Mouse (Mus musculus) B cell, adult 2 months (primary cell): ENCODE measurements at regions not wholly inside any gene's neighbourhood (a gene's known extent, or its start where the extent isn't known, plus 50 kb on each side); places are given as distances from the start of the nearest gene placed in this dataset.

ENCODE experiments used
- DNase-seq, 2 experiments: peaks; one replicate each; pipeline ENCODE4 v3.0.0; 2022

DNA sequence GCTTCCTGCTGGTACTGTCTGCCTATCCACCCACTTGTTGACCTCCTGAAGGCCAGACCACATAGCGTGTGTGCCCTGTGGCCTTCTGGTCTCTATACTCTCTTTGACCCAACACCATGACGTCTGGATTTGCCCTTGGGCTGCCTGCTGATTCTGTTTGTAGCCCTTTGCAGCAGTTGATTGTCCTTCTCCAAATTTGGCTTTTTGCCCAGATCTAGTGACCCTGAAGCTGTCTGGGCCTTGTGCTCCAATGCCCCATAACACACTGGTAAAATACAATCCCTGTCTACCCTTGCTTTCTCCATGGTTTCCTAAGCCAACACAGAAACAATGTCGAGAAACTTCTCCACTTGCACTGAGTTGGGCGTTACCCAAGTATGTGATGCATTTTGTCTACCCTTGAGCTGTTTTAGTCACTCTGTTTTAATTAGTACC is 979.3 kb downstream of the Epha4 start:
- no peak for DNase-seq

DNA sequence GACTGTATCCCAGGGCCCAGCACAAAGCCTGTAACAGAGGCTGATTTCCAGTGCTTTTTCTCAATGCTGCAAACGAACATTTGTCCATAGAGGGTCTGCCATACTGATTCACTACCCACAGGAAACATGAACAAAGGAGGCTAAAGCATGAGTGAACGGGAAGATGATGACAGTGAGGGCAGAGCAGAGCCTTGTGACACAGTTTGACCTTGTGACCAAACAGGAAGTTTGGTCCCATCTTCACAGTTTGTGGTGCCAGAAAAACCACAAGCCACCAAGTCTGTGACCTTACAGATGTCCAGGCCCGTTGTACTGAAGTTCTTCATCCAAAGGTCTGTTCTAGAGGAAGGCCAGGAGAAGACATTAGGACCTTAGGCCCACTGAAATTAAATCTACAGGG is 974.4 kb downstream of the Epha4 start:
- no peak for DNase-seq

DNA sequence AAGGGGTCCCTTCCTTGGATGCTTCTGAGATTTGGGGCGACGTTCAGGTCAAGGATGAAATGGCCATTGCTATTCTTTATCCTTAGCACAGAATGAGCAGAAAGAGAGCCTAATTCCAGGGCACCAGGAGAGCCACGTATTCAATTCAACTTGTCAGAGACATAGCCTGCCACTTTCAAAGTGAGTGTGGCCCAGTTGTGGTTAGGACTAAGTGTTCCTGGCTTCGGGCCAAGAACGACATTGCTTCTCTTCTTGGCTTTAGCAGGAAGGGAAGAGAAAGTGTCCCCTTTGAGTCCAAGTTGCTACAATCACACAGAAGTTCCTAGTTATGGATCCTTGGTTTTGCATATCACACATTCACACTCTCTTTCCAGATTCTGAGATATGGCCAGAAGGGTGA is 964.0 kb downstream of the Epha4 start:
- no peak for DNase-seq

DNA sequence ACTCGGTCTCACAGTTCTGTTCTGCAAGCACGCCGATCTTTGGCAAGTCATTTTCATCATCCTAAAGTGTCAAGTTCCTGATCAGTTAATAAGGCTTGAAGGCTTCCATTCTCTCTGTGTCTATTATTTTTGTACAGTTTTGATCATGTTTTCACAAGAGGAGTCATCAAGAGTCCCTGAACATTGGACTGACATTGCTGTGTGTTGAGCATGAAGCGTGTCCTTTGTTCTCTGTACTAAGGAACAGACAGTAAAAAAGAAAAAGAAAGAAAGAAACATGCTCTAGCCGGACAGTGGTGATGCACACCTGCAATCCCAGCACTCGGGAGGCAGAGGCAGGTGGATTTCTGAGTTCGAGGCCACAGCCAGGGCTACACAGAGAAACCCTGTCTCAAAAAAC is 955.4 kb downstream of the Epha4 start:
- DNase-seq, result no peak

DNA sequence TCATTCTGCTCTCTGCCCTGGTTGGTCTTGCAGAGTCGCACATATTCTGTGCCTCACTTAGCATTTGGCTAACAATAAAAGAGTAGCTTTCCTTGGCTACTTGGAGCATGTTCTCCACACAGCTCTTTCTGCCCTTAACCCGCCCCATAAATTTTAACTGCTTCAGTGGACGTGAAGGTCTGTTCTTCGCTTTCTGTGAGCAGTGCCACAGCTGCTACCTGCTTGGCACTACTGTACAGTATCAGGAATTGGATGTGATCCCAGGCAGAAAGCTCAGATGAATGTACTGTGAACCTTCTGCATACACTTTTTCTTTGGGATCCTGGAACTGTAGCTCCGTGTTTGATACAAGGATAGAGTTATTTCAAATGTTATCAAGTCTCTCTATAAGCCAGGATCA is 939.4 kb downstream of the Epha4 start:
- no peak for DNase-seq

DNA sequence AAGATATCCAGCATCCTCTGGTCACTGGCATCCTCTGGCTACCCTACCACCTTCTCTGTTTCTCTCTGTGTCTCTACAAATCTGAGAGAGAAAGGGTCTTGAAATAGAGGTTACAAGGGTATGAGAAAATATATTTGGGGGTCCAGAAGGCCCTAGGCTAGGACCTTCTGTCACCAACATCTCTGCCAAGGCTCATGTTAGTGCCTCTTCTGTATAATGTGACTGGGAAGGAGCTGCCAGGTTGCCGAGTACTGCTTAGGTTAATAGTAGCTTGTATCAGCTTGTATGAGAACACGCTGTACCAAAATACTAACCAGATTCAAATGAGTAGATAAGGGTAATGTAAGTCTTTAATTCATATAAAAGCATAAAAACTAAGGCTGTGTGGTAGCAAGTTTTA is 929.0 kb downstream of the Epha4 start:
- DNase-seq, result no peak

DNA sequence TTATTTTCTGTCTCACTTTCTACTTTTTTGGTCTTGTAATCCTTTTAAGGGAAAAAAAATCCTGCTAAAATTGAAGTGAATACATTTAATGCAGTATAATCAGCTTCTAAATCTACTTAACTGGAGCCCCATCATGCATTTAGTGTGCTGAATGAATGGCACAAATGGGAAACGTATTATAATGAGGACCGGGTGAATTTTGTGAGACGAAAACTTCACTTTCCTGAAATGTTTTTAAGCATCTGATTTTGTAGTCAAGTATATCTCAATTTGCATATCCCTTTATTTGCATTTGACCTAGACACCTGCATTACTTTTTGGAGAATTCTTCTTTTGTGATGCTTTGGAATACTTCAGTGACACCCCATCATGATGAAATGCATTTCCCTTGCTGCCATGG is 889.1 kb downstream of the Epha4 start:
- no peak for DNase-seq

DNA sequence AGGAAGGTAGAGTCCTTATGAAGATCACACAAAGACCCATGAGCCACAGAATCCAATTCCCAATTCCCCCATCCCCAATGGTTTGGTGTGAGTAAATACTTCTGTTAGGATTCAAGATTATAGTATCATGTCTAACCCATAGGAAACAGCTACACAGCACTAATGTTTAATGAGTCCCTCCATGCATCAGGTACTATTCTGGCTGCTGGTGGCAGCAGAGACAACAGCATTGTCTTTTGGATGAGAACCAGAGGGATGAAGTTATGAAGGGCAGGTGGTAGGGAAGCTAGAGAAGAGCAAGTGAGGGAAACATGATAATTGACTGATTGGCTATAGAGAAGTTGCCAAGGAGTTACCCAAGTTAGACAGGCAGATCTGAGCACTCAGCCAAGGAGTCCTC is 885.0 kb downstream of the Epha4 start:
- no peak for DNase-seq

DNA sequence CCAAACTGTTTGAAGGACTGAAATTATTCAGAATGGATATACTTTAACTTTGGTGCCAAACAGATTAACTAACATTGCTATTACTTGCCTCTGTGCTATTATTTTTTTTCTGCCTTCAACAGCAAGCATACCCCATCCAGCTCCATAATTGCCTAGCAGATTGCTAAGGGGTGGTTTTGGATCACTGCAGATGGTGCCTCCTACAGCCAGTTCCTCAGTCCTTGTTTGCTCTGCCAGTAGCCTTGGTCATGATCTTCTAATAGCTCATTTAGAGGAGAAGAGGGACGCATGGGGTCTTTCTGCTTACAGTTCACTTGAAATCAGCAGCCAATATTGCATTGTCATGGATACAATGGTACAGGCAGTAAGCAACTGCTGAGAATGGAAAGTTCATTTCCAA is 880.8 kb downstream of the Epha4 start:
- no peak for DNase-seq

DNA sequence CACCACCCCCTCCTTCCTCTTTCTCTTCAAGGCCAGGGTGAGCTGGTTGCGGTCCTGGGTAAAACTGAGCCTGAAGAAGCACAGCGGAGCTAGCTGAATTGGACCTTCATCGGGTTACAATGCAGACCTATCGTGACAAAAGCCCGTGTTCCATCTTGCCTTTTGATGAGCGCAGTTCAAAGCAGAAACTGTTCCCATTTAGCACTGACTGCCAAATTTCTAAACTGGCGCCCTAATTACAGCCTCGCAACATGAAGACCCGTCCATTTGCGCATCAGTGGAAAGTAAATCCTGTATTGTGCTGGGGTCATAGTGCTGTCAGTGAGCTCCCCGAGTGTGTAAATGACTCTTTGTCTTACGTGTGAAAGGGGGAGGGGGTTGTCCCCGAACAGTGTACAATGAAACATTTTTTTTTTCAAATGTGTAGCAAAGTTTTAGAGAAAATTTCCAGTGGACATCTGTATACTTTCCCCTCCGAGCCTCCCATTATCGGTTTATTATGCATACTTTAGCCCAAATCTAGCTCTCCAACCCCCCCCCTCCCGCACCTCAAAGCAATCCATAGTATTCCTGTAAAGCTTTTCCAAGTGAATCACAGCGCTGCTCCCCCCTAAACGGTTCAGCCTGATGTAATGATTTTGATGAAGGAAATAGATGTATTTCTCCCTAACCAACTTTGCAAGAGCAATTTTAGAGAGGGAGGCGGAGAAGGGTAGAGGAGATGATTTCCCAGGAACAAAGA is 877.4 kb downstream of the Epha4 start:
- no peak for DNase-seq

DNA sequence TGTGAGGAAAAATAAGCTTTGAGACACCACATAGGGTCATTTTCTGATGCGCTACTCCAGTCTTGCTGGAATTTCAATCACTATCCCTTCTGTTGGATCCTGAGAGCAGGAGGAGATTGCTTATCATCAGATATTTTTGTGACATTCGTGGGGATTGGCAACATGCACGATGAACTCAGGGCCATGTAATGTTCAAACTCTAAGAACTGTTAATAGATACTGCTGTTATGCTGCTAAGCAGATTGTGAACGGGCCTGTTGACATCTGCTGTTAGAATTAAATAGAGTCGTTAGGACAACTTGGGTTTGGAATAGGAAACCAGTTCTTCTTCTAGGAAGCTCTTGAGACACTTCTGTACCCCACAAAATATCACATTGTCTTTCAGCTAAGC is 876.9 kb downstream of the Epha4 start:
- no peak for DNase-seq

DNA sequence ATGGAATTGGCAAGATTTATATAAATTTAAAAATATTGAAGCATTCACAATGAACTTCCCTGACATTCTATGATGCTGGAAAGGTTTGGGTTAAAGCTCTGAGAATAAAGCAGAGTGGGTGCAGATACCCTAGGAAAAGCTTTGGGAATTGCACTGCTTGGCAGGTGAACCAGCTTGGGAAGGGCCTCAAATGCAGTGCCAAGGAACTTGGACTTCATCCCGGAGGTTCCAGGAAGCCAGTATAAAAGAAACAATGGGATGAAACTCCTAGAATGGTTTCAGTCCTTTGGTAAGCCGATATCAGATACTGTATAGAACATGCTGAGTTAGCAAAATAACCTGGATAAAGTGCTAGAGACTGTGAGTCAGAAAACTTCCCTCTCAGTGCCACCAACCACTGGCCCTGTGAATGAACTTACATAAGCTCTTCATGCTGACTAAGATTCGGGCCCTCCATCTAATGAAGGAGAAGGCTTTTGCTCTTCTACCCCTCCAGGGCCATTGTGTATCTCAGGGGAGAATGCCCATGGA is 873.6 kb downstream of the Epha4 start:
- DNase-seq, result no peak

DNA sequence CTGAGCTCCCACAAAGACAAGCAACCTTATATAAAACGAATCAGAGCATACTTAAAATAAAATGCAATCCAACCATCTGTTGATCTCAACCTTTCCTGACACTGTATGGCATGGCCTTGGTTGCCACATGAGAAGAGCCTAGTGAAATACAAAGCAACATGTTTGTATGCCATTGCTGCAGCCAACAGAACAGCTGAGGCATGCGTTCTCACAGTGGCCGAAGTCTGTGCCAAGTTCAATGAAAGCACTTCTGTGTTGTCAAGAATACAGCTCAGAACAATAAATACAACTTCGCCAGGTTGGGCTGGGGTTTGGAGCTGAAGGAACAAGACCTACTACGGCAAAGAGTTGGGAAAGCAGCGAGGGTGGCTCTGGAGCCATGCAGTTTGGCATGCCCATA is 872.2 kb downstream of the Epha4 start:
- DNase-seq, result no peak

DNA sequence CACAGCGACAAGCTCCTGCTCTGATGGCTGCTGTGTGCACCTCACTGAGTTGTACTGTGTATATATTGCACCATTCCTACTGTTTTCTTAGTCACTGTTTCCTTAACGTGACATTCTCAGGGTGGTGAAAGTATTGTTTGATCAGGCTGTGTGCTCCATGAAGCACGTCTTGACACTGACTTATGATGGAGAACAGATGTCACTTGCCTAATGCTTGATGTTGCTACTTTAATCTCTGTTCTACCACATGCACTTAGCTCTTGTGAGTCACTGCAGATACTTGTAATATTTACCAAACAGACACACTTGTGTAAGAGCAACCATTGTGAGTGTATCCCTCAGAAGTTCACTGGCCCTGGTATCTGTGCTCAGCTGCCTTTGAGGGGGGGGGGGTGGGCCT is 870.0 kb downstream of the Epha4 start:
- no peak for DNase-seq

DNA sequence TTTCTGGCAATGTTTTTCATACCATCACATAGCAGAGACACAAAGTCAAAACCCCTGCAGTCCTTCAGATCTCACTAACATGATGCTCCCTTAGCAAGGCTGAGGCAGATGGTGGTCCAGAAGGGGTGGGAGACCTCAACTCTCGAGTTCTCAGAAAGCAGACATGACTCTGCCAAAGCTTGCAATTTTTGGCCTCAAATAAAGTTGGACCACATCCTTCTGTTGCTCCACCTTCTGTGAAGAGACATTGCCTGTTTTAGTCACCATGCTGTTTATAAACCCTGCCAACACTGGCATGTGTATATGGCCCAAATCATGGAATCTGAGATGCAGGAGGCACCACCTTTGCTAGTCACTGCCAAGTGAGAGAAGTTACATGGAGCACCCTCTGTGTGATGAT is 860.1 kb downstream of the Epha4 start:
- no peak for DNase-seq

DNA sequence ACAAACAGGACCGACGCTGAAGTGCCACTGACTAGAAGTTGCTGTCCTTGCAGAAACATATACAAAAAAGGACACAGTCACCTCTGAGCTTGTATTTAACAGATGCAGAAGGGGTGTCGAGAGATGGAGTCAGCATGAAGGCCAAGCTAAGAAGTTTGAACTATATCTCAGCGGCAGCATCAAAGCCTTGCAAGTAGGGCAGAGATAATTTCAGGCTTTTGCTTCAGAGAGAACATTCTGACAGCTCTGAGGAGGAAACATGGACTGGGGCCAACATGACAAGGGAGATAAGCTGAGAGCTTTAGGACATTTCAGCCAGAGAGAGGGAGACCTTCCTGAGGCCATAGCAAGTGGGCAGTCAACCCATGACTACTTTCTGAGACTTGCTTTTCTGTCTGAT is 856.7 kb downstream of the Epha4 start:
- no peak for DNase-seq

DNA sequence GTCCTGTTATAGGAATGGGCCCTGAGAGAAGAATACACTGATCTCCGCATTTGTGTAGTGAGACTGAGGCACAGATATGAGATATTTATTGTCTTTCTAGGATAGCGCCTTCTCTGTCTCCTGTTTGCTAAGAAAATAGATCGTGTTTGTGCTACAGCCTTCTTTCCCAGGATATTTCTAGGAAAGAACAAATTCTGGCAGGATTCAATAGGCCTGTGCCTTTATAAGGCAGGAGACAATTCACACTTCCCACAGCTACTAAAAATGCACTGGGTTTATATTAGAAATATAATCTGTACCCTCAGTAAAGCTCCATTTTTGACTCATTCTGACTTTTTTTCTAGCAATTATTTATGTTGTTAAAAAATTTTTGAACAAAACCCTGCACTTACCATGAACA is 854.7 kb downstream of the Epha4 start:
- DNase-seq, result no peak

DNA sequence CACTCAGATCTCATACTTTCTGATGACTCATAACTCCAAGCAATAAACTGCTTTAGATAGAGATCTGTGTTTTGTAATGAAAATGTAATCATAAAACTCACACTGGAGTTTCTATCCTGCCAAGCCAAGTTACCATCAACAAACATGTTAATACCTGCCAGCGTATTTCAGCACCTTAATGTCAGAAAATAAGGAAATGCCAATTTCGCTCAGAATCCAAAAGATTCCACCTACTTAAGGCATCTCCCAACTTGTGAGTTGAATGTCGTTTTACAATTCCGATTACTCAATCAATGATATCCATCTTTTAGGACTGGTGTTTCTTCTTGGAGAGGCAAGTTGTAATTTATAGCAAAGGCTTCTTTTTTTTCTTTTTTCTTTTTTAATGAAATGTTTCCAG is 850.5 kb downstream of the Epha4 start:
- DNase-seq, result no peak

DNA sequence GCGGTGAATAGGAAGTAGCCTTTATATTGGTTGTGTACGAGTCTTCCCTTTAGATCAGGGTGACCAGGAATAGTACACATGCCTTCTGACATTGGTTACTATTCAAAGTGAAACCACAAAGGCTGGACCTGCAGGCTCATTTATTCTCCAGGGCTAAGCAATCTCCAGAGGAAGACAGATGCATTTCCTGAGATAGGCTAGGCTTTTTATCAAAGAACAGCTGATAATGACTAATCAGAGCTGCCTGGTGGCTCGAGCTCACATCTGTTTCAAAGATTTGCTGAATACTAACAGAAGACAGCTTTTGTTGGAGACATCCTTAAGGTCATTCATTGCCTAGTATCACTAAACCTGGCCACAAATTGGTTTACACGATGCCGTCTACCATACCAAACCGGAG is 838.1 kb downstream of the Epha4 start:
- no peak for DNase-seq

DNA sequence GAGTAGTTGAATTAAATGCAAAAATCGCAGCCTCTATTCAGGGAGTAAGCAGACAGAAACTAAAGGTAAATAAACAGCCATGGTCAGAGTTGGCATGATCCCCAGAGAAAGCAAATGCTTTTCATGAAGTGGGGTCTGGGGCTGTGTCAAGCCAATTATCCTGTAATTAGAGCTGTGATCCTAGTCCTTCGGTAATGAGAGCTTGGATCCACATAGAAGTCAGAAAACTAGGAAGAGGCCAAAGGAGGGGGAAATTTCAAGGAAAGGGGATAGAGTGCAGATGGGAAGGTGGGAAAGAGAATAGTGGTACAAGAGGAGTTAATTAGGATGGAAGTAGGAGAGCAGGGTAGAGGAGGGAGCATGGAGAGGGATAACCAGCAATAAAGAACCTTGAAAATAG is 809.3 kb downstream of the Epha4 start:
- no peak for DNase-seq

DNA sequence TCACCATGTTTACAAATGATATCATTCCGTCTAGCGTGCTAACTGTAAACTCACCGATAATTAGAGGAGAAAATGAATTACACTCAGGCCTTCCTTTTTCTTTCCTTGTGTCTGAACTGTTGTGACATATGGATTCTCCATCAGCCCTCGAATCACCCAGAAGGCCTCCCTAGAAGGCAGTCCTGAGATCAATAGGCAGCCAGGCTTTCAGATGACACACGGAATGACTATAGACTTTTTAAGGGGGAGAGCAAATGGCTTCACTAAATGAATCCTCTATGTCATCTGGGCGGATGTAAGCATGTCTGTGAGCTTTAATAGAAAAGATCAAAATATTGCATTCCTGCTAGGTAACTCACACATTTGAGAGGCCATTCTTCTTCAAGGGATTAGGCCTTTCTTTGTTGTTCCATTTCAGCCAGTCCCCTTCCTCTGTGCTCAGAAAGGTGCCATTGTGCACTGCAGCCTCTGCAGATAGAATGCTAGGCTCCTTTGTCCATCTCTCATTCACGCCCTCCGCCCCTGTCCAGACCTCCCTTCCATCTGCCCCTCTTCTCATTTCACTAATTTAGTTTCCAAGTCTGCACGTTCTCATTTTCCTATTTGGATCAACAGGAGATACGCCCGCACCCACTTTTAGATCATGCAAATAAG is 797.1 kb downstream of the Epha4 start:
- DNase-seq, result no peak

DNA sequence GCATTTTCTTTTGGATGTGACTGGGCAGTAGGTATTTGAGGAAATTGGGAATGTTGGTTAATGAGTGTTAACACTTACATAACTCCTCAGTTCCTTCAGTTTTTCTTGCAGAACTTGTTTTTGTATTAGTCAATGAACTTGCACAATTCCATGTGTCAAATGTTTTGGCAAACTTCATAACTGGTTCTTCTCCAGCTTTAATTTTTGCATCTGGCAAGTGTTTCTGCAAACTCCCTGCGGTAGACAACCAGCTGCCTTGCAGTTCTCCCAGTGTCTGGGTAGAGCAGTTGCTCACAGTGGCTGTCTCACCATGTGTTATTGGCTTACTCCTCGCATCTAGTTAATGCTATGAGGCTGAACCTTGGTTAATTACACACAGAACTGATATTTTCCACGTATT is 790.4 kb downstream of the Epha4 start:
- DNase-seq, result no peak

DNA sequence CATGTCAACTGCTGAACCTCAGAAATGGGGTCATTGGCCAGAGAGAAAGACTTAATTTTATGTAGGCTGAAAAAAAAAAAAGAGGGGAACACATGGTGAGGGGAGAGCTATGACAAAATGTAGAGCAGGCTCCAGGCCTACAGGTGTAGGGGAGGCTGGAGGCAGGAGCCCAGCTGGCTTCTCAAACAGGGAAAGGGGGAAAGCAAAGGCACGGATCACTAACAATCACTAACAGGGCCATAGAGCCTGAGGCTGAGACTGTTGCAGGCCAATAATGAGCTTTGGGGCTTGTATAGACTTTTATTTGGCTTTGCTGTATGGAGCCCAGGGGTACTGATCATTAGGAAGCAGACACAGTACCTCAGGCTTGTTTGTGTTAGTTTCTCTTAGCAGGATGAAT is 777.9 kb downstream of the Epha4 start:
- DNase-seq, result no peak

DNA sequence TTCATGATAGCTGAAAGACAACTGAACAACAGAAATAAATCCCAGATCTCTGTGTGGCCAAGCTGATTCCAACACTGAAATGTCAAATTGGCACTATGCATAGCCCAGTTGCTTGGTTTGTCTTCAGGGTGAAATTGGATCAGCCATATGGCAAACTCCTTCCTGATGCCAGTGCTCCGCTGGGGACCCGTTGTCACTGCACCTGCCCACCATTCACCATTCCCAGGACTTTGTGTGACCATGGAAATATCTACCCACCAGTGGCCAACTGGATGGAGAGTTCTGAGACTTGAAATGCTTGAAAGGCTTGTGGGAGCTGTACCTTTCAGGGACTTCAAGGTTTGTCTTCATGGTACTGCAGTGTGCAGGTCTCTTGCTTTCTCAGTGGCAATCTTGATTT is 777.2 kb downstream of the Epha4 start:
- no peak for DNase-seq

DNA sequence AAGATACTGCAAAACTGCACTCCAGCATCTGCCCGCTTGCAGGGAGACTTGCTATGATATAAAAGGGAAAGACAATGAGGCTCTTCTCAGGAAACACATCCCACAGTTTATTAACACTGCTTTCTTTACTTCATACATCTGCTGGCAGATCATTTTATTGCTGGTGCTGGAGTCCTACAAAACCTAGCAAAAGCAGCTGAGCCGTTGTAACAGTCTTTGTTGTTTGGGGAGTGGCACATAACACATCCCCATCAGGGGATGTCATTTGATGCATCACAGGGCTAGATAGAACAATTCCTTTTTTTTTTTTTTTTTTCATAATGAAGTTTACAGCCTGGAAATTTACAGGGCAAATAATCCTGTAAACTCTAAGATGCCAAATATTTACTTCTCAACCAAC is 742.2 kb downstream of the Epha4 start:
- DNase-seq, result no peak
